In the genomic region with DNA sequence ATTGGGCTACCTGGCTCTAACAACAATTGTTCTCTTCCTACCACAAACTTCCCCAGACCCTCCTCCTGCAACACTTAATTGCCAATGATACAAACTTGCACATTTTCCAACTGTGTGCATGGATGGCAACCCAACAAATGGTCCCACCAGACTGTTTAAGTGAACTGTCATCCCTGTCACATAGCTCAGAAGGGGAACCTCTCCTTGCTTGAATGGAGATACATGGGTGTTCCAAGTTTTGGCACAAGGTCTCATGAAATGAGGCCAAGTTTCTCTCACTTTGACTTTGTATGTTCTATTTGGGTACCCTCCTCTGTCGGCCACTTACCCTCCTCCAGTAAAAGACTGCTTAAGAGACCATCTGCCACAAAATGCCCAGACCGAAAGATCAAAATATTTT, we compare ENCODE assay signal across 13 mouse cellular contexts.
"Had no signal": no experiment of that assay in that cellular context is flagged by ENCODE, and none has a peak within 500 bp of the region (broad histone marks: within the 10 kb centered on the region; RNA-seq: fewer than 3 reads in every experiment).

No protein-coding gene starts in this region.

- H3K27me3 ChIP-seq: liver, embryonic 15.5 days; midbrain, embryonic 13.5 days; neural tube, embryonic 12.5 days had no signal

- H3K36me3 ChIP-seq: limb, embryonic 10.5 days; liver, embryonic 15.5 days; midbrain, embryonic 13.5 days; neural tube, embryonic 12.5 days had no signal

- H3K27ac ChIP-seq: kidney, postnatal 0 days; limb, embryonic 10.5 days; liver, embryonic 15.5 days; midbrain, embryonic 13.5 days; neural tube, embryonic 12.5 days; stomach, postnatal 0 days had no signal

- H3K4me2 ChIP-seq: liver, embryonic 11.5 days; liver, embryonic 15.5 days; midbrain, embryonic 13.5 days; neural tube, embryonic 12.5 days had no signal

- H3K4me1 ChIP-seq: limb, embryonic 10.5 days; liver, embryonic 15.5 days; midbrain, embryonic 13.5 days; neural tube, embryonic 12.5 days had no signal

- H3K4me3 ChIP-seq: limb, embryonic 10.5 days; liver, embryonic 15.5 days; midbrain, embryonic 13.5 days; neural tube, embryonic 12.5 days had no signal

- H3K9me3 ChIP-seq: limb, embryonic 10.5 days; liver, embryonic 15.5 days; midbrain, embryonic 13.5 days; neural tube, embryonic 12.5 days had no signal

- DNase-seq: kidney, postnatal 36 days; layer of hippocampus, adult 9-11 months; lung, adult 2 months; lung, postnatal 36 days; thymus, postnatal 14 days had no signal

- H3K9ac ChIP-seq: liver, embryonic 15.5 days; midbrain, embryonic 13.5 days; neural tube, embryonic 12.5 days had no signal

- ATAC-seq: lung, postnatal 0 days; midbrain, embryonic 13.5 days had no signal
